Mouse (Mus musculus): ENCODE data around the gene 1700049E17Rik2.
"Not testable (repeated sequence)": the region's sequence is repeated elsewhere in the genome, so short reads cannot be mapped to it uniquely, and the experiment has no call there.

GRCm38 (mm10) chr14:41630144-41630543, 57.1 kb downstream of the 1700049E17Rik2 start:
- not testable (repeated sequence) for TF ChIP-seq POLR2A (IDR thresholded peaks at IDR 0.05; ENCODE audit: borderline replicate concordance, insufficient read depth, low read length); CTCF (IDR thresholded peaks at IDR 0.05; ENCODE audit: borderline replicate concordance, insufficient read depth, low read depth, low read length)
